Comparison of ENCODE assay signal across 17 mouse cellular contexts in the genomic region with DNA sequence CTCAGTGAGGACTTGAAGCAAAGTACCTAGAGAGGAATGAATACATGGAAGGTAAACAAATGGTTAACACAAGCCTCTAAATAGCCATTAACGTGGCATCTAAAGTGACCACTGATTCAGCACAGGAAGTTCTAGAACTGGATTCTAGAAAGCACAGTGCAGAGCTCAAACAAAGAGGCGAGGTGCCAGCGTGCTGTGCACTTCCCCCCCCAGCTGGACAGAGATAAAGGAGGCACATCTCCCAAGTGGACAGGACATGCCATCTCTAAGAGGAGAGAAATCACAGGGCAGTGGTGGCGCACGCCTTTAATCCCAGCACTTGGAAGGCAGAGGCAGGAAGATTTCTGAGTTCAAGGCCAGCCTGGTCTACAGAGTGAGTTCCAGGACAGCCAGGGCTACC.
DNase-seq lines count a peak whose midpoint lies in the region; ATAC-seq lines count a peak whose summit lies in the region.
"Had no signal": no experiment of that assay in that cellular context is flagged by ENCODE, and none has a peak within 500 bp of the region (broad histone marks: within the 10 kb centered on the region; RNA-seq: fewer than 3 reads in every experiment).

No protein-coding gene starts in this region.

- ATAC-seq in heart, embryonic 13.5 days (ENCODE audit: extremely low read depth, insufficient number of reproducible peaks, low FRiP score, low TSS enrichment), result no peak
- ATAC-seq: forebrain, embryonic 13.5 days; forebrain, postnatal 0 days; intestine, embryonic 16.5 days had no signal

- peaks cover 16% of the 10 kb centered on the region for H3K36me3 ChIP-seq in heart, embryonic 13.5 days

- H3K27ac ChIP-seq in heart, embryonic 13.5 days (replicated peaks), result no peak overlapping the region
- H3K27ac ChIP-seq: forebrain, embryonic 13.5 days; hindbrain, embryonic 15.5 days had no signal

- WGBS in heart, embryonic 13.5 days, result 50% methylated on average over 5 of the region's 5 CpGs

- peaks cover 65% of the 10 kb centered on the region for H3K4me1 ChIP-seq in heart, embryonic 13.5 days

- no peaks in the 10 kb centered on the region for H3K27me3 ChIP-seq in heart, embryonic 13.5 days (replicated peaks)
- H3K27me3 ChIP-seq: forebrain, embryonic 13.5 days; heart, embryonic 12.5 days; hindbrain, embryonic 15.5 days had no signal

- no peak overlapping the region for H3K9ac ChIP-seq in heart, embryonic 13.5 days
- H3K9ac ChIP-seq: forebrain, embryonic 13.5 days; forebrain, postnatal 0 days; heart, embryonic 12.5 days; hindbrain, embryonic 15.5 days had no signal

- no peak overlapping the region for H3K4me3 ChIP-seq in heart, embryonic 13.5 days
- H3K4me3 ChIP-seq: heart, embryonic 12.5 days had no signal

- no peak for DNase-seq in heart, adult 8-10 months (ENCODE audit: low spot score)
- DNase-seq in lung, postnatal 10 days, result peak; percentile 27
- DNase-seq in lung, postnatal 4 days, result no peak
- DNase-seq in brain, adult 2 months (ENCODE audit: low read depth, low spot score), result peak; percentile 50
- DNase-seq in adrenal gland, postnatal 4 days (ENCODE audit: low spot score in 2 of 2), result no peak
- DNase-seq in spleen, postnatal 14 days (ENCODE audit: low spot score in 2 of 2), result no peak
- DNase-seq: adrenal gland, postnatal 10 days; cerebellum, adult 8-10 months; cerebellum, postnatal 14 days; forebrain, postnatal 0 days; gastrocnemius, postnatal 36 days; heart, postnatal 36 days had no signal

- peak overlapping the region; percentile 0; the same call in 1 of the 2 replicates for H3K4me2 ChIP-seq in heart, embryonic 13.5 days

- H3K9me3 ChIP-seq in heart, embryonic 13.5 days, result no peaks in the 10 kb centered on the region
- H3K9me3 ChIP-seq: forebrain, embryonic 13.5 days; heart, embryonic 12.5 days; hindbrain, embryonic 15.5 days had no signal

Comparison
In these comparisons a context has a peak if more than half of its experiments do, and no peak if none do; other contexts are left out.
1. DNase-seq: peak in lung, postnatal 10 days (single experiment) and brain, adult 2 months (single experiment); none in heart, adult 8-10 months (single experiment), lung, postnatal 4 days (0 of 2), adrenal gland, postnatal 4 days (0 of 2) and spleen, postnatal 14 days (0 of 2).